Mouse (Mus musculus) cerebellum, postnatal 10 days (tissue): ENCODE data around the gene Celf2.

ENCODE experiments used
- DNase-seq, 2 experiments: peaks; one replicate each; pipeline ENCODE4 v3.0.0; 2021; ENCODE audit warnings: mixed read lengths in 2 of 2

Celf2 gene

GRCm38 (mm10) chr2:7006816-7007215, 502.5 kb downstream of the Celf2 start:
- DNase-seq = no peak

- DNase-seq = peak; percentile 81 to 86
Observed at GRCm38 (mm10) chr2:7001967-7002366, 507.4 kb downstream of the Celf2 start.

- no peak for DNase-seq
Observed at GRCm38 (mm10) chr2:6991010-6991421, 518.3 kb downstream of the Celf2 start.

DNA sequence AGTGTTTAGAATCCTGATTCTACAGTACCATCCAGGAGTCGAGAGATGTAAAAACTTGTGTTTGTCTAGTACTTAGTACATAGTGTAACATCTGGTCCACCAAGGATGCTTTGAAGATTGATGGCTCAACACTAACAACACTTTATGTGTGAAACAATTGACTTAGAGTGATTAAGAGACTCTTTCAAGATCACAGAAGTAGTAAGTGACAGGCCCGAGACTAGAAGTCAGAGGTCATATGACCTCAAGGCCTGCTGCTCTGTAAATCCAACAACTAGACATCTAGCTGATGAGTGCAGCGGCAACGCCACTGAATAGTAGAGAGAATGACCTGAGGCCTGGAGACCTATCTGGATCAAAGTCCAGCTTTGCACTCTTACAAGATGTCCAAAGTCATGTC, 523.7 kb downstream of the Celf2 start:
- no peak for DNase-seq

DNA sequence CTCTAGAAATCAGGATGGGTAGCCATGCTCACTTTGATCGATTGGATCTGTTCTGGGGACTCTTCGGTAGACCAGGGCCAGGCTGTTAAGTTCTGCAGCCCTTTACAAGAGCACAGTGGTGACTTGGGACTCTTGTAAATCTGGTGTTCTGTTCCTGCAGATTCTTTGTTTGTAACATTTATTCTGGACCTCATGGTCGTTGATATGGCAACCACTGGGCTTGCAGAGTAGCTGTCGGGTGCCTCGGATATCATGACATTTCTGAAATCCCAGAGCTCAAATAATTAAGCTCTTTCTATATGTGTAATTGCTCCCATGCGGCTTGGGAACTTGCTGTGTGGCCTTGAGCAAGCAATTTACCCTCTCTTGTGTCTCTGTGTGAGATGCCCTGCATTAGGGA, 525.5 kb downstream of the Celf2 start:
- no peak for DNase-seq

GRCm38 (mm10) chr2:6976300-6976699, 533.1 kb downstream of the Celf2 start:
- no peak for DNase-seq

GRCm38 (mm10) chr2:6969228-6969627, 540.1 kb downstream of the Celf2 start:
- peak in 1 of 2 experiments; percentile 9 for DNase-seq

DNA sequence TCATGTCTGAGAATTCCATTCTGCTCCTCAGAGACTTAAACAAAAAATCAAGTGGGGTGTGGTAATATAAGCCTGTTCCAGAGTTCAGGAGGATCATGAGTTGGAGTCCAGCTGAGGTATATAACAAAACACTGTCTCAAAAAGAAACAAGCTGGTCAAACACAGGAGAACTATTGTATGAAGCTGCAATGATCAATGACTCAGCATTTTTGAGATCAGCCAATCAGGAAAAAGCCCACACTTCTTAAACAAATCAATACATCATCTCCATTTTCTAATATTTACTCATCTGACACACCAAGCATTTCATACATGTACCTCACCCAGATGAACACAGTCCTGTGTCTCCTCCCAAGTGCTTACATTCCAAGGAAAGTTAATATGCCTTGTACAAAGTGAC, 544.1 kb downstream of the Celf2 start:
- DNase-seq = no peak

DNA sequence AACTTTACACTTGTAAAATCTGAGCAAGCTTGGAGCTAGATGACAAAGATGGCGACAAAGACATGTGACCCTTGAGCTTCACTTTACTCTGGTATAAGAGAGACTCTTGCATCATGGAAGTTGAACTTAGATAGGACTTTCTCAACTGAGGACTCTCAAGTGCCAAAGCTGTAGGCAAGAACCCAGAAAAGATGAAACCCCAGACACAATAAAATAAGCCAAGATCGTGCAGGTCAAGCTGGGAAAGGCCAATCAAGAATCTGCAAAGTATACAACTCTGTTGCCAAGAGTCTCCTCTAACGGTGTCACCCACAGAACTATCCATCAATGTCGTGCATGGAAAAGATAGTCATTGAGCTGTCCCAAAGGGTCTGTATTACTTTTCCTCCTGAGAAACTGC, 558.7 kb downstream of the Celf2 start:
- DNase-seq = no peak

GRCm38 (mm10) chr2:6945638-6946415, 563.5 kb downstream of the Celf2 start:
- no peak for DNase-seq

GRCm38 (mm10) chr2:6943651-6944050, 565.7 kb downstream of the Celf2 start:
- no peak for DNase-seq

DNA sequence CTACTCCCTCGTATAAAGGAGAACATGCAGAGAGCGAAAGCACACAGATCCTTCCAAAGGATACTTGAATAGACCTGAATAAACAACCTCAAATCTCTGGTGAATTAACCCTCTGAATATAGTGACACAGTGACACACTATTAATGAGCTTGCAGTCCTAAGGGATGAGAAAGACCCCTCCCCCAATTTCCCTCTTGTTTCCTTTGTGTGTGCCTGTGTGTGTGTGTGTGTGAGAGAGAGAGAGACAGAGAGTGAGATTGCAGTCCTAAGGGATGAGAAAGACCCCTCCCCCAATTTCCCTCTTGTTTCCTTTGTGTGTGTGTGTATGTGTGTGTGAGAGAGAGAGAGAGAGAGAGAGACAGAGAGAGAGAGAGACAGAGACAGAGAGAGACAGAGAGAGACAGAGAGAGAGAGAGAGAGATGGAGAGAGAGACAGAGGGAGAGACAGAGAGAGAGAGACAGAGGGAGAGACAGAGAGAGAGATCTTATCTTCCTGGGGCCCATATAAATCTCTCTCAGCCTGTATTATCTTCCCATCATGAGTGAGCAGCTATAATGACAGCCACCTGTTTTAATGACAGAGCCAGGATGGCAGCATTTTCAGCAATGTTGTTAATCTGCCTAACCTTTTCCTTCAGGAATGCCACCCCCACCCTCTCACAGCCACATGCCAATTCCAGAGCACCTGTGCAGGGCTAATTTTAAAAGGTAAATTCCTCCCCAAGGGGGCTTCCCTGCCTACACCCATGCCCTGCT, 566.5 kb downstream of the Celf2 start:
- DNase-seq = no peak

- DNase-seq = no peak
Observed at GRCm38 (mm10) chr2:6939143-6939542, 570.2 kb downstream of the Celf2 start.

DNA sequence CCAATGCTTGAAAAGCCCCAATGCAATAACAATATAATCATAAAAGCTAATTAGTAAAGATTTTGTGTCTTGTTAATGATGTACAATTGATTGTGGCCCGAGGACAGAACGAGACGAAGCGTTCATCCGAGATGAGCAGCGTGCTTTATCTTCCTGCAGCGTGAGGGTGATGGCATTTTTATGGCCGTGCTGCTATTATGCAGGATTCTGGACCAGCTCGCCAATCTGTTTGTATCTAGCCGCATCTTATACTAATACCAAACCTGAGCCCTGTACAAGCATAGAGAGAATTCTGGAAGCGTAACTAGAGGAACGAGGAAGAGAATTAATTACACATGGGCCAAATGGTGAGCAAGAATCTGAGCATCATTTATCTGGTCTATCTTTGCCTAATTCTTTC, 576.2 kb downstream of the Celf2 start:
- DNase-seq = no peak

DNA sequence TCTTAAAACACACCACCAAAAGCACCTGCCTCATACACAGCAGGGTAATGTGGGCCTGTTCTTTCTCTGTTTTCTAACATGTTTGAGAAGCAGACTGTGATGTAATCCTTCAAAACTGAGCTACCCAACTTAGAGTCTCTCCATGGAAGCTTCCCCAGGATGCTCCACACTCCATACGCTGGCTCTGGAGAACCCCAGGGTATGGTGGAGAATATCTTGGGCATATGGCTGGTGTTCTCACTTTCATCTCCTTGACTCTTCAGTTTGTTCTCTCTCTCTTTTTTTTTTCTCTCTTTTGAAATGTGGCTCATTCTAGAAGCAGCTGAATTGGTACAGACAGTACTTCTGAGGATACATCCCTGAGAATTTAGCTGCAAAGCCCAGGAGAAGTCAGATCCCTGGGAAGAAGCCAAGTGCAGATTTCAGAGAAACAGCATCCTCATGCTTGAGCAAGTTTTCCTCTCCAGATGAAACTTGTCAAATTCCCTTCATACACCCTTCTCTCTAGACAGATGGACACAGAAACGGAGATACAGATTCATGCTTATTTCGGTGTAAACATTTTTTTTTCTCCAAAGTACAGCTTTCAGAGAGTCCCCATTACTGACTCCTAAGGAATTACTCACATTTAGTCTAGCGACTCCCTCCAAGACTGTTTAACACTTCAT, 581.5 kb downstream of the Celf2 start:
- DNase-seq = no peak

DNA sequence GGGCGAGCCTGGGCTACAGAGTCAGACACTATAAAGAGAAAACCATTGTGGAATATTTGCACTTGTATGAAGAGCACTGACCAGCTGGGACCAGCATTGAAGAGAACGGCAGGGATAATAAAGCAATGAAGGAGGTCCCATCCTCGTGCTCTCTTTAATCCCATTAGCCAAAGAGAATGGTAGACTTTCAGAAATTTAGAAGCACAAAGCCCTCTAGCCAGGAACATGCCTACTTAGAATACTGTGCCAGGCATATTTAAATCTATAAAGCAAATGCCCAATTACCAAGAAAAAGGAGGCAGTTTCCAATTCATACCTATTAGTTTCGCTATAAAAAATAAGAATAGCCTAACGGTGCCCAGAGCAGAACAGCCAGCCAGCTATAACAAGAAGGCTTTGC, 583.9 kb downstream of the Celf2 start:
- no peak for DNase-seq

GRCm38 (mm10) chr2:6923738-6924474, 585.5 kb downstream of the Celf2 start:
- DNase-seq = peak; percentile 40 to 48

- no peak for DNase-seq
Observed at GRCm38 (mm10) chr2:6915386-6915785, 594.0 kb downstream of the Celf2 start.

GRCm38 (mm10) chr2:6913315-6913714, 596.0 kb downstream of the Celf2 start:
- no peak for DNase-seq

- no peak for DNase-seq
Observed at GRCm38 (mm10) chr2:6911932-6912331, 597.4 kb downstream of the Celf2 start.

- DNase-seq = no peak
Observed at GRCm38 (mm10) chr2:6909921-6910320, 599.4 kb downstream of the Celf2 start.

- no peak for DNase-seq
Observed at GRCm38 (mm10) chr2:6904411-6904810, 605.0 kb downstream of the Celf2 start.

DNA sequence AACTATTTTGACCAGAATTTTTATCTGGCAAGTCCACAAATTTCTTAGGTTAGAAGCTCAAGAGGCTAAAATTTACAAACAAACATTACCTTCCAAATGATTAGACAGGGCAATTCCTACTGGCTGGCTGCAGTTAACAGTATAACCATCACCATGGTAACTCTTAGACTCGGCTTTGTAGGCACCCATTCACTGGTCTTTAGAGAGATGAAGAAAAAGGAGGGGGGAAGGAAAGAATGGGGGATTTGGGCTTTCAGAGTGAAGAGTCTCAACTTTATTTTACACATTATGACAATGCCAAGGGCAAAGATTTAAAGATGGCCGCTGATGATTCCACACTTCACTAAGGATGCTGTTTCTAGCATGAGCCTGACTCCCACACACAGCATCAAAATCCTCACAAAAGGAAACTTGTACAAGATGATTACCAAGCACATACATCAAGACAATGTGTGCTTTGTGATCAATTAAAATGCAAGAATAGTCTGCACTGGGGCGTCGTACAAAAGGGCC, 606.1 kb downstream of the Celf2 start:
- no peak for DNase-seq
